Mouse (Mus musculus) testis, adult 2 months (tissue): ENCODE results near the gene Rxfp4.

Experiments
- CTCF ChIP-seq: fragments of 200-500 bp; IDR thresholded peaks from 2 replicates; pipeline ENCODE4 v1.5.1; 2012; ENCODE audit warnings: low read depth, mild to moderate bottlenecking, inconsistent platforms, low read length, moderate library complexity; ENCODE audit not compliant: control insufficient read depth, insufficient read depth, insufficient replicate concordance
- POLR2A ChIP-seq: fragments of 200-500 bp; IDR thresholded peaks from 2 replicates; pipeline ENCODE4 v1.6.1; 2012; ENCODE audit warnings: low read depth, mild to moderate bottlenecking, inconsistent platforms, low read length, moderate library complexity; ENCODE audit not compliant: control insufficient read depth

DNA sequence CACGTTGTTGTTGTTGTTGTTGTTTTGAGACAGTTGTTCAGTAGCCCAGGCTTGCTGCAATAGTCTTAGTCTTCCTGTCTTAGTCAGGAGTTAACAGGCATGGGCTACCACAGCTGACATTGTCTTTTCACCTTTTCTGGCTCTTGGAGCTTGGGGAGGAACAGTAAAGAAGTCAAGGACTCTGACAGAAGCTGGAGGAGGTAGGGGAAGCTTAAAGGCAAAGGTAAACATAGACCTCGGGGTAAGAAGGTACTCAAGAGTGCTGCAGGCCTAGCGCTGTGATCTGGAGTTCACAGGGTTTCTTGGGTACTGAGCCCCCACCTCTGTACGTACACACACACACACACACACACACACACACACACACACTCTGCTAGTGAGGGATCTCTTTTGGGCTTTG is 24.2 kb downstream of the Rxfp4 start:
- TF ChIP-seq CTCF: no peak
- TF ChIP-seq POLR2A: no peak
